Mouse (Mus musculus) heart, embryonic 12.5 days (tissue): Measurements from ENCODE around the gene Clec12a. TPM values are rescaled to one million over a fixed set of nuclear protein-coding genes. Genes with fewer than 3 reads are reported as not detected.

Source experiments
- ATAC-seq: fragments of 200-750 bp; cut with Nextera tagmentation; 2 replicates; pipeline ENCODE4 v1.8.0; 2017; ENCODE audit warnings: moderate TSS enrichment, moderate library complexity; ENCODE audit not compliant: insufficient number of reproducible peaks, low FRiP score
- H3K27ac ChIP-seq: fragments of 300-500 bp; sonication (generic); 2 replicates; pipeline ENCODE4 v1.5.1; 2016; ENCODE audit warnings: mild to moderate bottlenecking, moderate library complexity; ENCODE audit not compliant: poor library complexity, severe bottlenecking
- H3K27me3 ChIP-seq: fragments of 300-500 bp; sonication (generic); replicated peaks from 2 replicates; pipeline ENCODE4 v1.6.1; 2016; ENCODE audit warnings: mild to moderate bottlenecking, moderate library complexity
- H3K36me3 ChIP-seq: fragments of 300-500 bp; sonication (generic); 2 replicates; pipeline ENCODE4 v1.6.1; 2016; ENCODE audit warnings: mild to moderate bottlenecking, moderate library complexity
- H3K4me1 ChIP-seq: fragments of 300-500 bp; sonication (generic); replicated peaks from 2 replicates; pipeline ENCODE4 v1.6.1; 2016; ENCODE audit warnings: mild to moderate bottlenecking
- H3K4me2 ChIP-seq: fragments of 300-500 bp; sonication (generic); 2 replicates; pipeline ENCODE4 v1.6.1; 2016; ENCODE audit warnings: mild to moderate bottlenecking, moderate library complexity
- H3K4me3 ChIP-seq: fragments of 300-500 bp; sonication (generic); 2 replicates; pipeline ENCODE4 v1.5.1; 2016; ENCODE audit warnings: mild to moderate bottlenecking
- H3K9ac ChIP-seq: fragments of 300-500 bp; sonication (generic); 2 replicates; pipeline ENCODE4 v1.6.1; 2016; ENCODE audit warnings: mild to moderate bottlenecking, moderate library complexity
- H3K9me3 ChIP-seq: fragments of 300-500 bp; sonication (generic); replicated peaks from 2 replicates; pipeline ENCODE4 v1.6.1; 2016; ENCODE audit warnings: mild to moderate bottlenecking, moderate library complexity
- WGBS: fragments of 180-500 bp; shearing (Covaris S2); methylation state at CpG from one replicate; pipeline ENCODE4 v1.1.7; 2016; 5-methylcytosine and 5-hydroxymethylcytosine counted together
- polyA plus RNA-seq: library from polyadenylated mRNA; unstranded; fragments of >200 nt; fragmentation: Nextera tagmentation; extraction: Ambion mirVana; gene quantifications from 2 replicates; pipeline ENCODE4 v1.2.1, GENCODE M21; 2016

Clec12a gene
- polyA plus RNA-seq, 1 experiment from 2014 or later = 0.78 TPM

GRCm38 (mm10) chr6:129380454-129380853 lies 38.0 kb downstream of the Clec12a start:
- Histone ChIP-seq H3K27ac (no peak overlapping the region), H3K9me3 (peaks cover 5% of the 10 kb centered on the region; the same call in 1 of the 2 replicates), H3K4me1 (0 out of 2 replicates have a peak, but pooled peaks cover 2% of the 10 kb centered on the region), H3K27me3 (no peaks in the 10 kb centered on the region), H3K4me2 (no peak overlapping the region), H3K4me3 (no peak overlapping the region), H3K36me3 (no peaks in the 10 kb centered on the region), H3K9ac (no peak overlapping the region)
- 64% methylated on average over 4 of the region's 4 CpGs for WGBS
- ATAC-seq = no peak

GRCm38 (mm10) chr6:129381736-129382135 lies 39.2 kb downstream of the Clec12a start:
- no peak for ATAC-seq
- Histone ChIP-seq H3K4me1 (0 out of 2 replicates have a peak, but pooled peaks cover 2% of the 10 kb centered on the region), H3K27ac (no peak overlapping the region), H3K4me2 (no peak overlapping the region), H3K27me3 (no peaks in the 10 kb centered on the region), H3K4me3 (no peak overlapping the region), H3K9ac (no peak overlapping the region), H3K9me3 (no peaks in the 10 kb centered on the region), H3K36me3 (no peaks in the 10 kb centered on the region)
- 54% methylated on average over 1 of the region's 1 CpGs for WGBS

- Histone ChIP-seq H3K36me3 (no peaks in the 10 kb centered on the region), H3K27ac (no peak overlapping the region), H3K9me3 (no peaks in the 10 kb centered on the region), H3K9ac (no peak overlapping the region), H3K4me3 (no peak overlapping the region), H3K27me3 (no peaks in the 10 kb centered on the region), H3K4me1 (0 out of 2 replicates have a peak, but pooled peaks cover 2% of the 10 kb centered on the region), H3K4me2 (no peak overlapping the region)
- 74% methylated on average over 3 of the region's 3 CpGs for WGBS
- no peak for ATAC-seq
Measured at GRCm38 (mm10) chr6:129383466-129383865, 41.0 kb downstream of the Clec12a start.

- no peaks in the 10 kb centered on the region for H3K27me3 ChIP-seq
- H3K27ac ChIP-seq = no peak overlapping the region
- H3K9ac ChIP-seq = no peak overlapping the region
- WGBS = 66% methylated on average over 4 of the region's 4 CpGs
- H3K4me2 ChIP-seq = no peak overlapping the region
- no peak for ATAC-seq
- H3K36me3 ChIP-seq = no peaks in the 10 kb centered on the region
- 0 out of 2 replicates have a peak, but pooled peaks cover 2% of the 10 kb centered on the region for H3K4me1 ChIP-seq
- H3K9me3 ChIP-seq = no peaks in the 10 kb centered on the region
- H3K4me3 ChIP-seq = no peak overlapping the region
Measured at GRCm38 (mm10) chr6:129385000-129385399, 42.5 kb downstream of the Clec12a start.

- H3K4me1 ChIP-seq = 0 out of 2 replicates have a peak, but pooled peaks cover 2% of the 10 kb centered on the region
- 84% methylated on average over 2 of the region's 2 CpGs for WGBS
- H3K9me3 ChIP-seq = no peaks in the 10 kb centered on the region
- no peak within 1 kb of the TSS for H3K9ac ChIP-seq
- ATAC-seq = no peak
- no peaks in the 10 kb centered on the region for H3K27me3 ChIP-seq
- no peak within 1 kb of the TSS for H3K4me2 ChIP-seq
- H3K36me3 ChIP-seq = no peaks in the 10 kb centered on the region
- H3K27ac ChIP-seq = no peak within 1 kb of the TSS
- H3K4me3 ChIP-seq = no peak within 1 kb of the TSS
Measured at GRCm38 (mm10) chr6:129385774-129386173, 43.3 kb downstream of the Clec12a start, which contains the start of gene Clec12b. TSS of gene Clec12b (minus strand) at chr6:129385874.

- no peaks in the 10 kb centered on the region for H3K4me1 ChIP-seq
- H3K27ac ChIP-seq = no peak overlapping the region
- H3K36me3 ChIP-seq = no peaks in the 10 kb centered on the region
- 22% methylated on average over 2 of the region's 2 CpGs for WGBS
- no peak overlapping the region for H3K4me3 ChIP-seq
- ATAC-seq = no peak
- no peaks in the 10 kb centered on the region for H3K27me3 ChIP-seq
- H3K4me2 ChIP-seq = no peak overlapping the region
- no peak overlapping the region for H3K9ac ChIP-seq
- H3K9me3 ChIP-seq = no peaks in the 10 kb centered on the region
Measured at GRCm38 (mm10) chr6:129393087-129393720, 50.7 kb downstream of the Clec12a start.

- Histone ChIP-seq H3K9me3 (no peaks in the 10 kb centered on the region), H3K27ac (no peak overlapping the region), H3K9ac (no peak overlapping the region), H3K4me1 (no peaks in the 10 kb centered on the region), H3K4me3 (no peak overlapping the region), H3K36me3 (no peaks in the 10 kb centered on the region), H3K4me2 (no peak overlapping the region), H3K27me3 (no peaks in the 10 kb centered on the region)
- ATAC-seq = no peak
- 72% methylated on average over 6 of the region's 6 CpGs for WGBS
Measured at GRCm38 (mm10) chr6:129393732-129394131, 51.2 kb downstream of the Clec12a start.

GRCm38 (mm10) chr6:129396997-129397396 lies 54.5 kb downstream of the Clec12a start, which contains the start of gene Clec1b:
TSS of gene Clec1b (plus strand) at chr6:129397297.
- Histone ChIP-seq H3K9me3 (no peaks in the 10 kb centered on the region), H3K4me1 (peaks cover 4% of the 10 kb centered on the region; the same call in 1 of the 2 replicates)
- WGBS = 72% methylated on average over 8 of the region's 8 CpGs

GRCm38 (mm10) chr6:129399945-129400344 lies 57.5 kb downstream of the Clec12a start:
- Histone ChIP-seq H3K27me3 (no peaks in the 10 kb centered on the region), H3K27ac (no peak overlapping the region), H3K36me3 (no peaks in the 10 kb centered on the region), H3K4me3 (no peak overlapping the region), H3K9me3 (no peaks in the 10 kb centered on the region), H3K9ac (no peak overlapping the region), H3K4me1 (peaks cover 4% of the 10 kb centered on the region; the same call in 1 of the 2 replicates), H3K4me2 (no peak overlapping the region)
- 37% methylated on average over 6 of the region's 6 CpGs for WGBS
- ATAC-seq = peak; percentile 66; the same call in 1 of the 2 replicates

More at GRCm38 (mm10) chr6:129396997-129397396, 54.5 kb downstream of the Clec12a start, which contains the start of gene Clec1b:
- Histone ChIP-seq H3K27ac (no peak within 1 kb of the TSS), H3K36me3 (no peaks in the 10 kb centered on the region), H3K4me3 (no peak within 1 kb of the TSS), H3K27me3 (no peaks in the 10 kb centered on the region), H3K4me2 (no peak within 1 kb of the TSS), H3K9ac (no peak within 1 kb of the TSS)
- ATAC-seq = no peak

- no peak for ATAC-seq
- Histone ChIP-seq H3K4me2 (no peak overlapping the region), H3K27me3 (no peaks in the 10 kb centered on the region), H3K9me3 (no peaks in the 10 kb centered on the region), H3K9ac (no peak overlapping the region), H3K4me3 (no peak overlapping the region), H3K36me3 (no peaks in the 10 kb centered on the region), H3K4me1 (peaks cover 4% of the 10 kb centered on the region; the same call in 1 of the 2 replicates), H3K27ac (no peak overlapping the region)
- 87% methylated on average over 2 of the region's 2 CpGs for WGBS
Measured at GRCm38 (mm10) chr6:129402404-129402803, 59.9 kb downstream of the Clec12a start.

GRCm38 (mm10) chr6:129403391-129403790 lies 60.9 kb downstream of the Clec12a start:
- Histone ChIP-seq H3K9me3 (no peaks in the 10 kb centered on the region), H3K4me1 (peaks cover 4% of the 10 kb centered on the region; the same call in 1 of the 2 replicates)

More at GRCm38 (mm10) chr6:129403391-129403790, 60.9 kb downstream of the Clec12a start:
- no peak overlapping the region for H3K9ac ChIP-seq
- ATAC-seq = no peak
- H3K36me3 ChIP-seq = no peaks in the 10 kb centered on the region
- no peak overlapping the region for H3K27ac ChIP-seq
- no peak overlapping the region for H3K4me3 ChIP-seq
- H3K4me2 ChIP-seq = no peak overlapping the region
- WGBS = 82% methylated on average over 6 of the region's 6 CpGs
- no peaks in the 10 kb centered on the region for H3K27me3 ChIP-seq
